Mouse (Mus musculus): ENCODE measurements at regions not wholly inside any gene's neighbourhood (a gene's known extent, or its start where the extent isn't known, plus 50 kb on each side); places are given as distances from the start of the nearest gene placed in this dataset.
A peak's percentile ranks its signal among the peaks of the same experiment; 100 is the strongest.

- H3K9ac ChIP-seq (replicated peaks; ENCODE audit: low read depth, low read length), result no peak overlapping the region
- no peak overlapping the region for H3K4me3 ChIP-seq (replicated peaks; ENCODE audit: low read length)
- H3K36me3 ChIP-seq (ENCODE audit: control insufficient read depth, insufficient read depth), result no peaks in the 10 kb centered on the region
- H3K4me2 ChIP-seq (ENCODE audit: low read length), result no peak overlapping the region
- no peaks in the 10 kb centered on the region for H3K27me3 ChIP-seq (replicated peaks; ENCODE audit: control insufficient read depth, insufficient read depth, low read length)
- no peaks in the 10 kb centered on the region for H3K9me3 ChIP-seq (ENCODE audit: control insufficient read depth, low read length)
- no peak for ATAC-seq
- no peak overlapping the region for H3K27ac ChIP-seq (ENCODE audit: low read length)
- 90% methylated on average over 4 of the region's 4 CpGs for WGBS
- no peaks in the 10 kb centered on the region for H3K4me1 ChIP-seq (replicated peaks; ENCODE audit: control insufficient read depth, insufficient read depth, low read length)
Measured at GRCm38 (mm10) chr7:72510116-72510515, 203.7 kb upstream of the Mctp2 start.

GRCm38 (mm10) chr7:72513446-72513845, 207.0 kb upstream of the Mctp2 start:
- WGBS, result 88% methylated on average over 4 of the region's 4 CpGs

GRCm38 (mm10) chr7:72514851-72515250, 208.4 kb upstream of the Mctp2 start:
- 82% methylated on average over 2 of the region's 2 CpGs for WGBS
- H3K4me1 ChIP-seq (replicated peaks; ENCODE audit: control insufficient read depth, insufficient read depth, low read length), result no peaks in the 10 kb centered on the region

More at GRCm38 (mm10) chr7:72513446-72513845, 207.0 kb upstream of the Mctp2 start:
- Histone ChIP-seq H3K27me3 (replicated peaks; ENCODE audit: control insufficient read depth, insufficient read depth, low read length) (no peaks in the 10 kb centered on the region), H3K9ac (replicated peaks; ENCODE audit: low read depth, low read length) (no peak overlapping the region), H3K4me2 (ENCODE audit: low read length) (no peak overlapping the region), H3K4me1 (replicated peaks; ENCODE audit: control insufficient read depth, insufficient read depth, low read length) (no peaks in the 10 kb centered on the region), H3K36me3 (ENCODE audit: control insufficient read depth, insufficient read depth) (no peaks in the 10 kb centered on the region), H3K9me3 (ENCODE audit: control insufficient read depth, low read length) (no peaks in the 10 kb centered on the region), H3K4me3 (replicated peaks; ENCODE audit: low read length) (no peak overlapping the region), H3K27ac (ENCODE audit: low read length) (no peak overlapping the region)
- no peak for ATAC-seq

GRCm38 (mm10) chr7:72518421-72518972, 212.1 kb upstream of the Mctp2 start:
- Histone ChIP-seq H3K9ac (replicated peaks; ENCODE audit: low read depth, low read length) (no peak overlapping the region), H3K27me3 (replicated peaks; ENCODE audit: control insufficient read depth, insufficient read depth, low read length) (no peaks in the 10 kb centered on the region), H3K36me3 (ENCODE audit: control insufficient read depth, insufficient read depth) (no peaks in the 10 kb centered on the region), H3K9me3 (ENCODE audit: control insufficient read depth, low read length) (no peaks in the 10 kb centered on the region), H3K4me1 (replicated peaks; ENCODE audit: control insufficient read depth, insufficient read depth, low read length) (no peaks in the 10 kb centered on the region), H3K27ac (ENCODE audit: low read length) (no peak overlapping the region), H3K4me3 (replicated peaks; ENCODE audit: low read length) (no peak overlapping the region), H3K4me2 (ENCODE audit: low read length) (no peak overlapping the region)
- 60% methylated on average over 5 of the region's 5 CpGs for WGBS
- ATAC-seq, result no peak

More at GRCm38 (mm10) chr7:72514851-72515250, 208.4 kb upstream of the Mctp2 start:
- no peaks in the 10 kb centered on the region for H3K9me3 ChIP-seq (ENCODE audit: control insufficient read depth, low read length)
- no peak overlapping the region for H3K4me3 ChIP-seq (replicated peaks; ENCODE audit: low read length)
- H3K27ac ChIP-seq (ENCODE audit: low read length), result no peak overlapping the region
- ATAC-seq, result no peak
- no peaks in the 10 kb centered on the region for H3K27me3 ChIP-seq (replicated peaks; ENCODE audit: control insufficient read depth, insufficient read depth, low read length)
- H3K9ac ChIP-seq (replicated peaks; ENCODE audit: low read depth, low read length), result no peak overlapping the region
- no peak overlapping the region for H3K4me2 ChIP-seq (ENCODE audit: low read length)
- H3K36me3 ChIP-seq (ENCODE audit: control insufficient read depth, insufficient read depth), result no peaks in the 10 kb centered on the region

- no peak for ATAC-seq
- Histone ChIP-seq H3K4me3 (replicated peaks; ENCODE audit: low read length) (no peak overlapping the region), H3K27ac (ENCODE audit: low read length) (no peak overlapping the region), H3K36me3 (ENCODE audit: control insufficient read depth, insufficient read depth) (no peaks in the 10 kb centered on the region), H3K4me1 (replicated peaks; ENCODE audit: control insufficient read depth, insufficient read depth, low read length) (no peaks in the 10 kb centered on the region), H3K9me3 (ENCODE audit: control insufficient read depth, low read length) (no peaks in the 10 kb centered on the region), H3K4me2 (ENCODE audit: low read length) (no peak overlapping the region), H3K9ac (replicated peaks; ENCODE audit: low read depth, low read length) (no peak overlapping the region), H3K27me3 (replicated peaks; ENCODE audit: control insufficient read depth, insufficient read depth, low read length) (no peaks in the 10 kb centered on the region)
- 37% methylated on average over 6 of the region's 6 CpGs for WGBS
Measured at GRCm38 (mm10) chr7:72519359-72520115, 213.1 kb upstream of the Mctp2 start.

GRCm38 (mm10) chr7:72528873-72529272, 222.5 kb upstream of the Mctp2 start:
- Histone ChIP-seq H3K27ac (ENCODE audit: low read length) (no peak overlapping the region), H3K36me3 (ENCODE audit: control insufficient read depth, insufficient read depth) (no peaks in the 10 kb centered on the region), H3K9me3 (ENCODE audit: control insufficient read depth, low read length) (no peaks in the 10 kb centered on the region), H3K9ac (replicated peaks; ENCODE audit: low read depth, low read length) (no peak overlapping the region), H3K27me3 (replicated peaks; ENCODE audit: control insufficient read depth, insufficient read depth, low read length) (no peaks in the 10 kb centered on the region), H3K4me3 (replicated peaks; ENCODE audit: low read length) (no peak overlapping the region), H3K4me1 (replicated peaks; ENCODE audit: control insufficient read depth, insufficient read depth, low read length) (no peaks in the 10 kb centered on the region), H3K4me2 (ENCODE audit: low read length) (no peak overlapping the region)
- ATAC-seq, result no peak
- 86% methylated on average over 3 of the region's 3 CpGs for WGBS

GRCm38 (mm10) chr7:72538288-72538687, 231.9 kb upstream of the Mctp2 start:
- Histone ChIP-seq H3K27me3 (replicated peaks; ENCODE audit: control insufficient read depth, insufficient read depth, low read length) (no peaks in the 10 kb centered on the region), H3K9ac (replicated peaks; ENCODE audit: low read depth, low read length) (no peak overlapping the region), H3K4me1 (replicated peaks; ENCODE audit: control insufficient read depth, insufficient read depth, low read length) (peaks cover 6% of the 10 kb centered on the region), H3K36me3 (ENCODE audit: control insufficient read depth, insufficient read depth) (no peaks in the 10 kb centered on the region), H3K4me2 (ENCODE audit: low read length) (no peak overlapping the region), H3K4me3 (replicated peaks; ENCODE audit: low read length) (no peak overlapping the region), H3K9me3 (ENCODE audit: control insufficient read depth, low read length) (no peaks in the 10 kb centered on the region), H3K27ac (ENCODE audit: low read length) (no peak overlapping the region)
- 39% methylated on average over 6 of the region's 6 CpGs for WGBS
- no peak for ATAC-seq

- no peaks in the 10 kb centered on the region for H3K36me3 ChIP-seq (ENCODE audit: control insufficient read depth, insufficient read depth)
- no peaks in the 10 kb centered on the region for H3K27me3 ChIP-seq (replicated peaks; ENCODE audit: control insufficient read depth, insufficient read depth, low read length)
- H3K4me3 ChIP-seq (replicated peaks; ENCODE audit: low read length), result no peak overlapping the region
- no peak for ATAC-seq
- H3K4me1 ChIP-seq (replicated peaks; ENCODE audit: control insufficient read depth, insufficient read depth, low read length), result peaks cover 10% of the 10 kb centered on the region
- no peak overlapping the region for H3K4me2 ChIP-seq (ENCODE audit: low read length)
- H3K27ac ChIP-seq (ENCODE audit: low read length), result no peak overlapping the region
- no peak overlapping the region for H3K9ac ChIP-seq (replicated peaks; ENCODE audit: low read depth, low read length)
- no peaks in the 10 kb centered on the region for H3K9me3 ChIP-seq (ENCODE audit: control insufficient read depth, low read length)
Measured at GRCm38 (mm10) chr7:72539915-72540314, 233.5 kb upstream of the Mctp2 start.

- Histone ChIP-seq H3K9ac (replicated peaks; ENCODE audit: low read depth, low read length) (no peak overlapping the region), H3K4me3 (replicated peaks; ENCODE audit: low read length) (no peak overlapping the region), H3K27ac (ENCODE audit: low read length) (no peak overlapping the region), H3K36me3 (ENCODE audit: control insufficient read depth, insufficient read depth) (no peaks in the 10 kb centered on the region), H3K4me1 (replicated peaks; ENCODE audit: control insufficient read depth, insufficient read depth, low read length) (peaks cover 10% of the 10 kb centered on the region), H3K9me3 (ENCODE audit: control insufficient read depth, low read length) (no peaks in the 10 kb centered on the region), H3K27me3 (replicated peaks; ENCODE audit: control insufficient read depth, insufficient read depth, low read length) (no peaks in the 10 kb centered on the region), H3K4me2 (ENCODE audit: low read length) (no peak overlapping the region; the same call in 1 of the 2 replicates)
- ATAC-seq, result peak; percentile 50
- WGBS, result 30% methylated on average over 14 of the region's 14 CpGs
Measured at GRCm38 (mm10) chr7:72541521-72542478, 235.4 kb upstream of the Mctp2 start.

All from forebrain, embryonic 16.5 days (tissue).